Mouse (Mus musculus) MEL-GATA-1-ER (cell line): ENCODE data around the gene Maml3.

Experiments used
- DNase-seq: peaks from one replicate; pipeline ENCODE4 v3.0.0-alpha.2; 2012; ENCODE audit warnings: low read depth; ENCODE audit errors: extremely low read depth

Gene Maml3

GRCm38 (mm10) chr3:51670414-51671070 is 434.3 kb downstream of the Maml3 start:
- peak; percentile 51 for DNase-seq

- DNase-seq, result no peak
Measured at GRCm38 (mm10) chr3:51668607-51669006, 436.3 kb downstream of the Maml3 start.

- peak; percentile 89 for DNase-seq
Measured at GRCm38 (mm10) chr3:51662557-51662956, 442.3 kb downstream of the Maml3 start.

- DNase-seq, result no peak
Measured at GRCm38 (mm10) chr3:51661880-51662550, 442.9 kb downstream of the Maml3 start.

- no peak for DNase-seq
Measured at GRCm38 (mm10) chr3:51661376-51661775, 443.5 kb downstream of the Maml3 start.

- DNase-seq, result no peak
Measured at GRCm38 (mm10) chr3:51660821-51661276, 444.0 kb downstream of the Maml3 start.

- DNase-seq, result no peak
Measured at GRCm38 (mm10) chr3:51660060-51660459, 444.8 kb downstream of the Maml3 start, which contains the start of gene Mgst2. Gene Mgst2 (plus strand): TSS chr3:51660360.

GRCm38 (mm10) chr3:51659415-51659814 is 445.5 kb downstream of the Maml3 start:
- DNase-seq, result no peak

GRCm38 (mm10) chr3:51654303-51655055 is 450.4 kb downstream of the Maml3 start:
- no peak for DNase-seq

- no peak for DNase-seq
Measured at GRCm38 (mm10) chr3:51652701-51653100, 452.2 kb downstream of the Maml3 start.

- DNase-seq, result peak; percentile 53
Measured at GRCm38 (mm10) chr3:51652292-51652691, 452.6 kb downstream of the Maml3 start.

- no peak for DNase-seq
Measured at GRCm38 (mm10) chr3:51651149-51651548, 453.7 kb downstream of the Maml3 start.

- DNase-seq, result no peak
Measured at GRCm38 (mm10) chr3:51649986-51650385, 454.9 kb downstream of the Maml3 start.

- no peak for DNase-seq
Measured at GRCm38 (mm10) chr3:51649426-51649825, 455.4 kb downstream of the Maml3 start.

GRCm38 (mm10) chr3:51648037-51648664 is 456.7 kb downstream of the Maml3 start:
- DNase-seq, result peak; percentile 60

GRCm38 (mm10) chr3:51647356-51647755 is 457.5 kb downstream of the Maml3 start:
- no peak for DNase-seq

GRCm38 (mm10) chr3:51646301-51646700 is 458.6 kb downstream of the Maml3 start:
- no peak for DNase-seq

GRCm38 (mm10) chr3:51645484-51645883 is 459.4 kb downstream of the Maml3 start:
- DNase-seq, result no peak

- no peak for DNase-seq
Measured at GRCm38 (mm10) chr3:51638260-51638659, 466.6 kb downstream of the Maml3 start.

GRCm38 (mm10) chr3:51637326-51637725 is 467.6 kb downstream of the Maml3 start:
- no peak for DNase-seq

GRCm38 (mm10) chr3:51636700-51637099 is 468.2 kb downstream of the Maml3 start:
- DNase-seq, result no peak

- DNase-seq, result no peak
Measured at GRCm38 (mm10) chr3:51635960-51636359, 468.9 kb downstream of the Maml3 start.
